ENCODE assay signal across 18 mouse cellular contexts in genomic region chr5:24894814-24895213, GRCm38 (mm10). TPM values are rescaled to one million over a fixed set of nuclear protein-coding genes. Genes with fewer than 3 reads are reported as not detected.
DNase-seq lines count a peak whose midpoint lies in the region; ATAC-seq lines count a peak whose summit lies in the region.
"Had no signal": no experiment of that assay in that cellular context is flagged by ENCODE, and none has a peak within 500 bp of the region (broad histone marks: within the 10 kb centered on the region; RNA-seq: fewer than 3 reads in every experiment).

No protein-coding gene starts in this region.

- no peak overlapping the region for H3K27ac ChIP-seq in heart, embryonic 14.5 days (replicated peaks in 1 of 2; ENCODE audit: control insufficient read depth in 1 of 2, insufficient read depth in 1 of 2, low read depth in 2 of 2, low read length in 2 of 2)
- H3K27ac ChIP-seq in neural tube, embryonic 15.5 days (replicated peaks): no peak overlapping the region
- H3K27ac ChIP-seq: forebrain, embryonic 13.5 days; intestine, embryonic 15.5 days; neural tube, embryonic 13.5 days; stomach, postnatal 0 days had no signal

- H3K9ac ChIP-seq in heart, embryonic 14.5 days (ENCODE audit: low read length): 0 out of 2 replicates have a peak overlapping the region, but pooled peaks have one; percentile 16
- no peak overlapping the region for H3K9ac ChIP-seq in neural tube, embryonic 15.5 days (replicated peaks)
- H3K9ac ChIP-seq: forebrain, embryonic 13.5 days; intestine, embryonic 15.5 days; neural tube, embryonic 13.5 days had no signal

- H3K9me3 ChIP-seq in heart, embryonic 14.5 days (ENCODE audit: control insufficient read depth, low read length): no peaks in the 10 kb centered on the region
- no peaks in the 10 kb centered on the region for H3K9me3 ChIP-seq in megakaryocyte, embryonic 14.5 days
- H3K9me3 ChIP-seq in neural tube, embryonic 15.5 days (replicated peaks): no peaks in the 10 kb centered on the region
- H3K9me3 ChIP-seq: forebrain, embryonic 13.5 days; intestine, embryonic 15.5 days; neural tube, embryonic 13.5 days had no signal

- peaks cover 9 to 31% of the 10 kb centered on the region in 2 experiments for H3K4me1 ChIP-seq in heart, embryonic 14.5 days (ENCODE audit: control insufficient read depth in 2 of 2, insufficient read depth in 2 of 2, low read length in 2 of 2)
- peaks cover 41% of the 10 kb centered on the region for H3K4me1 ChIP-seq in megakaryocyte, embryonic 14.5 days
- H3K4me1 ChIP-seq in neural tube, embryonic 15.5 days: peaks cover 21% of the 10 kb centered on the region

- no peak for DNase-seq in heart, adult 11 months
- DNase-seq in thymus, postnatal 0 days (ENCODE audit: low spot score): peak; percentile 46
- DNase-seq in thymus, adult 18-20 months: no peak
- no peak for DNase-seq in kidney, postnatal 14 days
- no peak for DNase-seq in frontal cortex, postnatal 25 days (ENCODE audit: low spot score in 2 of 2)
- DNase-seq: cerebellum, adult 9-11 months; gastrocnemius, postnatal 36 days; layer of hippocampus, postnatal 36 days; lung, adult 2 months; right cerebral cortex, postnatal 14 days had no signal

- H3K36me3 ChIP-seq in heart, embryonic 14.5 days (ENCODE audit: control insufficient read depth, insufficient read depth, low read length): 0 out of 2 replicates have a peak, but pooled peaks cover 5% of the 10 kb centered on the region
- H3K36me3 ChIP-seq in megakaryocyte, embryonic 14.5 days (replicated peaks; ENCODE audit: low read length): no peaks in the 10 kb centered on the region
- H3K36me3 ChIP-seq in neural tube, embryonic 15.5 days: no peaks in the 10 kb centered on the region
- H3K36me3 ChIP-seq: intestine, embryonic 15.5 days; neural tube, embryonic 13.5 days had no signal

- no peak overlapping the region for H3K4me2 ChIP-seq in heart, embryonic 14.5 days (ENCODE audit: low read length)
- no peak overlapping the region for H3K4me2 ChIP-seq in neural tube, embryonic 15.5 days
- H3K4me2 ChIP-seq: forebrain, embryonic 13.5 days; intestine, embryonic 15.5 days; liver, embryonic 11.5 days; neural tube, embryonic 13.5 days had no signal

- ATAC-seq in heart, embryonic 14.5 days (ENCODE audit: insufficient number of reproducible peaks, insufficient read depth, low FRiP score, low read depth): no peak
- no peak for ATAC-seq in neural tube, embryonic 15.5 days (ENCODE audit: low FRiP score)
- ATAC-seq: forebrain, embryonic 13.5 days; intestine, embryonic 15.5 days had no signal

- no peaks in the 10 kb centered on the region for H3K27me3 ChIP-seq in heart, embryonic 14.5 days (ENCODE audit: control insufficient read depth, insufficient read depth, low read length)
- H3K27me3 ChIP-seq in megakaryocyte, embryonic 14.5 days (replicated peaks): peaks cover 1% of the 10 kb centered on the region
- no peaks in the 10 kb centered on the region for H3K27me3 ChIP-seq in neural tube, embryonic 15.5 days (replicated peaks)
- H3K27me3 ChIP-seq: forebrain, embryonic 13.5 days; intestine, embryonic 15.5 days; neural tube, embryonic 13.5 days had no signal

- 57% methylated on average over 1 of the region's 1 CpGs for WGBS in heart, embryonic 14.5 days
- 96% methylated on average over 1 of the region's 1 CpGs for WGBS in neural tube, embryonic 15.5 days

- no peak overlapping the region for H3K4me3 ChIP-seq in heart, embryonic 14.5 days (ENCODE audit: control insufficient read depth in 1 of 2, insufficient read depth in 1 of 2, low read depth in 1 of 2, low read length in 2 of 2)
- H3K4me3 ChIP-seq in megakaryocyte, embryonic 14.5 days (replicated peaks): peak overlapping the region; percentile 12
- H3K4me3 ChIP-seq in neural tube, embryonic 15.5 days (replicated peaks): no peak overlapping the region
- H3K4me3 ChIP-seq: forebrain, embryonic 13.5 days; intestine, embryonic 15.5 days; neural tube, embryonic 13.5 days had no signal

RNA-seq across cellular contexts. Expression of gene Rheb, which starts 52.4 kb away (rescaled TPM):
- polyA plus RNA-seq in heart, embryonic 14.5 days (2014; fragmentation: Nextera tagmentation; extraction: Ambion mirVana): 274 and 275 TPM in 2 replicates
- 193 and 203 TPM in 2 replicates for polyA plus RNA-seq in thymus, postnatal 0 days (2015; fragmentation: Nextera tagmentation; extraction: Ambion mirVana)
- polyA plus RNA-seq in megakaryocyte, embryonic 14.5 days (2012; ENCODE audit: insufficient read depth, low replicate concordance): 10.6 and 27.8 TPM in 2 replicates
- 230 and 258 TPM in 2 replicates for polyA plus RNA-seq in neural tube, embryonic 15.5 days (2015; fragmentation: Nextera tagmentation; extraction: Ambion mirVana)
